Mouse (Mus musculus) brain, embryonic 18.5 days (tissue): ENCODE measurements at regions not wholly inside any gene's neighbourhood (a gene's known extent, or its start where the extent isn't known, plus 50 kb on each side); places are given as distances from the start of the nearest gene placed in this dataset.

Experiments used
- DNase-seq: peaks from one replicate; pipeline ENCODE4 v3.0.0-alpha.2; 2012; ENCODE audit warnings: low read depth, low spot score

- DNase-seq = no peak
Measured at GRCm38 (mm10) chr11:44219971-44220370, 179.9 kb upstream of the Il12b start.

GRCm38 (mm10) chr11:44229996-44230395, 169.9 kb upstream of the Il12b start:
- no peak for DNase-seq

- no peak for DNase-seq
Measured at GRCm38 (mm10) chr11:44235456-44235855, 164.4 kb upstream of the Il12b start.

- DNase-seq = no peak
Measured at GRCm38 (mm10) chr11:44238051-44238450, 161.8 kb upstream of the Il12b start.

- no peak for DNase-seq
Measured at GRCm38 (mm10) chr11:44238598-44238997, 161.3 kb upstream of the Il12b start.

GRCm38 (mm10) chr11:44243184-44243583, 156.7 kb upstream of the Il12b start:
- no peak for DNase-seq

GRCm38 (mm10) chr11:44251821-44252220, 148.0 kb upstream of the Il12b start:
- DNase-seq = no peak

- DNase-seq = no peak
Measured at GRCm38 (mm10) chr11:44260376-44261111, 139.3 kb upstream of the Il12b start.

- no peak for DNase-seq
Measured at GRCm38 (mm10) chr11:44261657-44262056, 138.2 kb upstream of the Il12b start.

- DNase-seq = no peak
Measured at GRCm38 (mm10) chr11:44262571-44262970, 137.3 kb upstream of the Il12b start.

- DNase-seq = no peak
Measured at GRCm38 (mm10) chr11:44272268-44272667, 127.6 kb upstream of the Il12b start.

- DNase-seq = no peak
Measured at GRCm38 (mm10) chr11:44278521-44279208, 121.2 kb upstream of the Il12b start.

GRCm38 (mm10) chr11:44285961-44286360, 113.9 kb upstream of the Il12b start:
- no peak for DNase-seq

GRCm38 (mm10) chr11:44288825-44289224, 111.0 kb upstream of the Il12b start:
- no peak for DNase-seq

GRCm38 (mm10) chr11:44303786-44304185, 96.1 kb upstream of the Il12b start:
- no peak for DNase-seq

- no peak for DNase-seq
Measured at GRCm38 (mm10) chr11:44316061-44316460, 83.8 kb upstream of the Il12b start.

GRCm38 (mm10) chr11:44319136-44319535, 80.7 kb upstream of the Il12b start:
- no peak for DNase-seq

GRCm38 (mm10) chr11:44323314-44323713, 76.5 kb upstream of the Il12b start:
- DNase-seq = no peak

- no peak for DNase-seq
Measured at GRCm38 (mm10) chr11:44325066-44325465, 74.8 kb upstream of the Il12b start.

- no peak for DNase-seq
Measured at GRCm38 (mm10) chr11:44325525-44325924, 74.3 kb upstream of the Il12b start.

GRCm38 (mm10) chr11:44329503-44329902, 70.4 kb upstream of the Il12b start:
- no peak for DNase-seq

GRCm38 (mm10) chr11:44330438-44330837, 69.4 kb upstream of the Il12b start:
- DNase-seq = no peak
